Mouse (Mus musculus) spleen, adult 2 months (tissue): ENCODE data around the gene Gprc5c.

Experiments
- CTCF ChIP-seq: fragments of 200-500 bp; IDR thresholded peaks from 2 replicates; pipeline ENCODE4 v1.5.1; 2011; ENCODE audit warnings: mild to moderate bottlenecking, inconsistent platforms; ENCODE audit not compliant: insufficient read depth, insufficient read length, insufficient replicate concordance; ENCODE audit errors: extremely low read depth
- POLR2A ChIP-seq: fragments of 200-500 bp; IDR thresholded peaks from 2 replicates; pipeline ENCODE4 v1.6.1; 2011; ENCODE audit warnings: low read depth, low read length, inconsistent platforms

DNA sequence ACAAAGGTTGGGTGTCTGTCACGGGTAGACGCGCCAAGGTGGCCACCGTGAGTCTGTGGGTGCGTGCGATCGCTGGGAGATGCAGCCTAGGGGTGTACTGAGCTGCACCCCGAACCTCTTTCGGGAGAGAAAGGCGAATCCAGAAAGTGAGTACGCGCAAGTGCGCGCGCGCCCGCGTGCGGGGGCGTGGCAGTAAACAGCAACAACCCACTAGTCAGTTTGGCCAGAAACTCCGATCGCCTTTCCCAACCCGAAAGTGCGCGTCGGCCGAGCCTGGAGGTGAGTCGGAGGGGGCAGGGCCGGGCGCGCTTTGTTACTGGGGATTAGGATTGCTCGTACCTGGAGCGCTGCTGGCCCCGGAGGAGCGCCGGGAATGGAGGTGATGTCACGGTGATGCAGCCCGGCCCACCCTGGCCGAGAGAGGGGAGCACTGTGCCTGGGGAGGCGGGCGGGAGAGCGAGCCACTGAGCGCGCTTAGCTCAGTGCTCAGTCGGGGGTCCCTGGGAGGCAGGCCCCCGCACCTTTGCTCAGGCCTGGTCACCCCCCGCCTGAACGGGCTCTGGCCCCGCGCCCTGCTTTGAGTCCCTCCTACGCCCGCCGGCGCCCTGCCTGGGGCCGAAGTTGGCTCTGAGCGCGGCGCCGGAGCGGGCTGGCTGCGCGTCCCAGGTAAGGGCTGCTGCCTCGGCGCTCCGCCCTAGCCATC lies 807 bp downstream of the Gprc5c start:
- TF ChIP-seq POLR2A (no peak), CTCF (no peak)
